Mouse (Mus musculus) liver, postnatal 0 days (tissue): ENCODE results near the gene Pttg1. TPM values are rescaled to one million over a fixed set of nuclear protein-coding genes. Genes with fewer than 3 reads are reported as not detected.

Source experiments
- ATAC-seq: fragments of 200-750 bp; cut with Nextera tagmentation; 2 replicates; pipeline ENCODE4 v1.8.0; 2017; ENCODE audit warnings: mild to moderate bottlenecking, moderate library complexity
- DNase-seq: peaks from one replicate; pipeline ENCODE4 v3.0.0-alpha.2; 2016
- H3K27ac ChIP-seq: fragments of 300-500 bp; sonication (generic); 2 replicates; pipeline ENCODE4 v1.5.1; 2014; ENCODE audit warnings: antibody characterized with exemption, moderate library complexity, mild to moderate bottlenecking, low read depth
- H3K27me3 ChIP-seq: fragments of 300-500 bp; sonication (generic); 2 replicates; pipeline ENCODE4 v1.6.1; 2014; ENCODE audit warnings: low read length, control low read depth, mixed read lengths; ENCODE audit not compliant: insufficient read depth
- H3K36me3 ChIP-seq: fragments of 300-500 bp; sonication (generic); replicated peaks from 2 replicates; pipeline ENCODE4 v1.6.1; 2014; ENCODE audit warnings: mild to moderate bottlenecking, control low read depth, low read length, moderate library complexity, mixed read lengths; ENCODE audit not compliant: insufficient read depth
- H3K4me1 ChIP-seq: fragments of 300-500 bp; sonication (generic); 2 replicates; pipeline ENCODE4 v1.6.1; 2014; ENCODE audit warnings: antibody characterized with exemption, mild to moderate bottlenecking, control low read depth; ENCODE audit not compliant: insufficient read depth
- H3K4me2 ChIP-seq: fragments of 300-500 bp; sonication (generic); 2 replicates; pipeline ENCODE4 v1.6.1; 2014; ENCODE audit warnings: low read depth, mild to moderate bottlenecking, low read length, moderate library complexity, mixed read lengths
- H3K4me3 ChIP-seq: fragments of 300-500 bp; sonication (generic); 2 replicates; pipeline ENCODE4 v1.5.1; 2014; ENCODE audit warnings: low read depth, low read length
- H3K9ac ChIP-seq: fragments of 300-500 bp; sonication (generic); replicated peaks from 2 replicates; pipeline ENCODE4 v1.6.1; 2014; ENCODE audit warnings: mild to moderate bottlenecking, moderate library complexity
- H3K9me3 ChIP-seq: fragments of 300-500 bp; sonication (generic); 2 replicates; pipeline ENCODE4 v1.6.1; 2016; ENCODE audit warnings: mild to moderate bottlenecking, control low read depth, low read length, mixed read lengths
- CTCF ChIP-seq: sonication (generic); IDR thresholded peaks from 2 replicates; pipeline ENCODE4 v1.5.1; 2016; ENCODE audit warnings: antibody characterized with exemption, low read depth
- EP300 ChIP-seq: IDR thresholded peaks from 2 replicates; pipeline ENCODE4 v1.6.1; 2016; ENCODE audit warnings: antibody characterized with exemption, low read depth, mild to moderate bottlenecking
- WGBS: fragments of 180-500 bp; shearing (Covaris S2); extraction: QIAGEN DNeasy Blood & Tissue Kit; methylation state at CpG from one replicate; pipeline ENCODE4 v1.1.7; 2014; ENCODE audit not compliant: insufficient replicate concordance; 5-methylcytosine and 5-hydroxymethylcytosine counted together
- polyA plus RNA-seq: library from polyadenylated mRNA; unstranded; fragments of >200 nt; fragmentation: Nextera tagmentation; extraction: Ambion mirVana; gene quantifications from 2 replicates; pipeline ENCODE4 v1.2.1, GENCODE M21; 2015

Pttg1 gene
- polyA plus RNA-seq, 1 experiment from 2014 or later: 61.8 TPM

DNA sequence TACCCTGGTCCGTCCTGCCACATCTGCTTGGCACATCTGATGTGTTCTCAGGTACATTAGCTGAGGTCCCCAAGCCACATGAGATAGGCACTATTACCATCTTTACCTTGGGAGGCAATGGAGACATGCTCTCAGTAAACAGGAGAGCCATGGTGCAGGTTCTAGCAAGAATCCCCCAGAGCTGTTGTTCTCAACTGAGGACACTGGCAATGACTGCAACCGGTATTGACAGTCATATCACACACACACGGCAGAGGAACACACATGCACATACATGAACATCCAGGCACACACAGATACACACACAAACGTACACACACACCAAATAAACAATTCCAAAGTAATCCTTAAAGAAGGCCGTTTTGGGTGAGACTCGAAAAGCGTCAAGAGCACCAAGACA, 45.1 kb downstream of the Pttg1 start:
- Histone ChIP-seq H3K36me3 (no peaks in the 10 kb centered on the region), H3K4me1 (peaks cover 6% of the 10 kb centered on the region), H3K4me2 (no peak overlapping the region), H3K9me3 (no peaks in the 10 kb centered on the region), H3K9ac (no peak overlapping the region), H3K4me3 (no peak overlapping the region), H3K27ac (no peak overlapping the region), H3K27me3 (no peaks in the 10 kb centered on the region)
- no peak for DNase-seq
- no peak for ATAC-seq
- 80% methylated on average over 7 of the region's 7 CpGs for WGBS
- TF ChIP-seq EP300 (no peak), CTCF (no peak)

DNA sequence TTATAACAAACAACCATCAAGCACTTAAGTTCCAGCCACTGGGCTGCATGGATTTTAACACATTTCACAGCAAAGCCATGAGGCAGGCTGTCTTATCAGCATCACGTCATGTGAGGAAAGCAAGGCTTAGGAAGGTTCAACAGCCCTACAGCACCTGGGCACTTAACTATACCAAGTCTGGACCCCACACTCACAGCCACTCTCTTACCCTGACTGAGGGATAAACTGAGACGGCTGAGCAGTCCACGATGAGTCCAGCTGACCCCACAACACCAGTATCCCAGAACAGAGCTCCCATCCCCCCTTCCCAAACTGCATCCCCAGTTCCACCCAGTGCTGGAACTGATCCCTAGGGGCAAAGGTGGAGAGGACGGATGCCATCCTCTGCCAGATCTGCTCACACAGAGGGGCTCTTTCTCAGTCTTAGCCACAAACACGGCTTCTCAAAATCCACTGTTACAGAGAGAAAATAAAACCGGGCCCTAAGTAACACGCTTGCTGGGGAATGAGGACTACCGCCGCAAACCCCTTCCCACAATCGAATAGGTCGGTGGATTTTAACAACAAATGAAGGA, 46.1 kb downstream of the Pttg1 start:
- Histone ChIP-seq H3K9me3 (no peaks in the 10 kb centered on the region), H3K36me3 (no peaks in the 10 kb centered on the region), H3K4me2 (no peak overlapping the region), H3K4me3 (no peak overlapping the region), H3K27ac (no peak overlapping the region), H3K27me3 (no peaks in the 10 kb centered on the region), H3K9ac (no peak overlapping the region), H3K4me1 (no peaks in the 10 kb centered on the region; the same call in 1 of the 2 replicates)
- 73% methylated on average over 11 of the region's 11 CpGs for WGBS
- DNase-seq (no peak), ATAC-seq (no peak)
- no peak for TF ChIP-seq EP300
- TF ChIP-seq CTCF: no peak

DNA sequence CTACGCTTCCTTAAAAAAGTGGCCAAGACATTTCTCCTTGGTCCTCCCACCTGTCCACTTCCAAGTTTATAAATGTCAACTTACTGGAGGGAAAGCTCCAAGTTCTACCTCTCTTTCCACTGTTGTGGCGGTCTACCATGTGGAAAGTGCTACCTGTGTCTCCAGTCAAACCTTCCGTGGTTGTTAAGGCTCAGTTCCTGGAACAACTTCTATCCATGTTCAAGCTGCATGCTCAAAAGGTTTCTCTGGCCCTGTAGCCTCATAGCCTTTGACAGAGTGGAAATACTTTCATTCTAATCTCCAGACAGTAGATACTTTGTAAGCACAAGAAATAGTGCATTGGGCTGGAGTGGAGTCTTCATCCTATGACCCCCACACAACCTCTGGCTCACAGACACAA, 46.6 kb downstream of the Pttg1 start:
- H3K9me3 ChIP-seq: no peaks in the 10 kb centered on the region
- H3K27me3 ChIP-seq: no peaks in the 10 kb centered on the region
- H3K36me3 ChIP-seq: no peaks in the 10 kb centered on the region
- H3K27ac ChIP-seq: no peak overlapping the region
- 85% methylated on average over 3 of the region's 3 CpGs for WGBS
- DNase-seq: no peak
- H3K4me1 ChIP-seq: no peaks in the 10 kb centered on the region
- no peak for ATAC-seq
- no peak overlapping the region for H3K9ac ChIP-seq
- H3K4me3 ChIP-seq: no peak overlapping the region
- H3K4me2 ChIP-seq: no peak overlapping the region
- no peak for TF ChIP-seq CTCF
- no peak for TF ChIP-seq EP300

DNA sequence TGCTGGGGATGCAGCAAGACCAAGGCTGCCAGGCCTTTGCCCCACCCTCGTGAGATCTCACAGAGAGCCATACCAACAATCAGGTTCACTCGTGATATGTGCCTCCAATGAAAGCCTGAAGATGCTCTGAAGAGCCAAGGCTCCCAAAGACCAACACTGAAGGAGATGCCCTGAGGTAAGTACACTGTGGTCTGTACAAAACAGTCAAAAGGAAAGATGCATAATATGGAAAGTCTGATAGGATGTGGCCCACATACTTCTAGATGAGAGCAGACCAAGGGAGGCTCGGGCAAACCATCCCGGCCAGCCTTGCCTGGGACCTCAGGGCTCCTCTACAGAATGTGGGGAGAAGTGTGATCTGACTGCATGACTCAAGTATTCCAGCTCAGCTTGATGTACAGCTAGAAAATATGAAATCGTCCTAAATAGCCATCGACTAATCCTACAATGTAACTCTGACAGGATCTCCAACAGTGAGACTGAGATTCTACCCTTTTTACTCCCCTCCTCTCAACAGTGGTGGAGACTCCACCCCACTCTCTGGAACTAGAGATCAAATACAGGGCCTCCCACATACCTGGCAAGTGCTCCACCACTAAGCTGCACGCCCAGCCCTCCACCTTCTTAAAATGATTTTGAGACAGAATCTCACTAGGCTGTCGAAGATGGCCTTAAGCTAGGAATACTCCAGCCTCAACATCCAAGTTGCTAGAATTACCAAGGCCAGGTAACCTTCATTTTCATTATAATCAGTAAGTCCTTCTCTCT, 48.8 kb downstream of the Pttg1 start:
- Histone ChIP-seq H3K4me3 (no peak overlapping the region), H3K27me3 (no peaks in the 10 kb centered on the region), H3K9me3 (no peaks in the 10 kb centered on the region), H3K36me3 (no peaks in the 10 kb centered on the region), H3K4me1 (no peaks in the 10 kb centered on the region), H3K4me2 (no peak overlapping the region), H3K9ac (no peak overlapping the region), H3K27ac (no peak overlapping the region)
- ATAC-seq (no peak), DNase-seq (no peak)
- TF ChIP-seq EP300 (no peak), CTCF (no peak)
- 79% methylated on average over 8 of the region's 8 CpGs for whole genome bisulfite sequencing

DNA sequence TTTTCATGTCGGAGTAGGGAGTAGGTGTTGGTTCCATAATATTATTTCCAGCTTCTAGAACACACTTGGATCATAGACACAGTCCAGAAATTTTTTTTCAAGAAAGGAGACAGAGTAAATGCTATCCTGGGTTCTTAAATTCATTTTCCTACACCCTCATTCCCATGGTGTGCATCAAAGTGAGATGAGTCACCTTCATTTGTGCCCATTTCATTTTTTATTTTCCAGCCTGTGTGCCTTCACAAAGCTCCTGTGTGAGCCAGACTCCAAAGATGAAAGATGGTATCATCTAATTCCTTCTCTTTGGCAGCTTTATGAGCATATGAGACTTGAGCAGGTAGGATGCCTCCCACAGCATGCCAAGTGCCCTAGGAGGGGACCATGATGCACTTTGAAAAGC, 49.5 kb downstream of the Pttg1 start:
- 79% methylated on average over 1 of the region's 1 CpGs for WGBS
- no peak overlapping the region for H3K27ac ChIP-seq

DNA sequence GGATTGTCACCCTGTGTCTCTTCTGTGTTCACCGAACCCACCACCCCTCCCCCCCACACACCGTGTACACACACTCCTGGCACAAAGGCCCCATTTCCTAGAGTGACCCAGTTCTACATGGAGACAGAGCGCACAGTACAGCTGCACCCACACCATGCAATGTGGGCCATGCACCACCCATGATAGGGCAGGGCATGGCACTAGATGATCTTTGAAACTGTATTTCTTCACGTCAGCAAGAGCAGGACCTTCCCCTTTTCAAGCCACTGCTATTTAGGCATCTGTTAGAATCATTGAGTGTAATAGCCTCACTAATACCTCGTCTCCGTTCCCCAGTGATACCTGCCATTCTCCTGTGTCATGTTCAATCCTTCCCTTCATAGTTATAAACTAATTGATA, 51.1 kb downstream of the Pttg1 start:
- Histone ChIP-seq H3K4me2 (no peak overlapping the region), H3K9me3 (no peaks in the 10 kb centered on the region), H3K4me1 (no peaks in the 10 kb centered on the region), H3K27ac (no peak overlapping the region), H3K9ac (no peak overlapping the region), H3K27me3 (no peaks in the 10 kb centered on the region), H3K4me3 (no peak overlapping the region), H3K36me3 (no peaks in the 10 kb centered on the region)
- WGBS: 67% methylated on average over 6 of the region's 6 CpGs
- TF ChIP-seq EP300 (no peak), CTCF (no peak)
- DNase-seq (no peak), ATAC-seq (no peak)

More for the DNA sequence above, 49.5 kb downstream of the Pttg1 start:
- Histone ChIP-seq H3K4me3 (no peak overlapping the region), H3K36me3 (no peaks in the 10 kb centered on the region), H3K4me2 (no peak overlapping the region), H3K9ac (no peak overlapping the region), H3K4me1 (no peaks in the 10 kb centered on the region), H3K27me3 (no peaks in the 10 kb centered on the region), H3K9me3 (no peaks in the 10 kb centered on the region)
- DNase-seq: no peak
- no peak for ATAC-seq
- TF ChIP-seq CTCF (no peak), EP300 (no peak)
